Mouse (Mus musculus) telencephalon, adult 2 months (tissue): Measurements from ENCODE around the gene Socs1.

Source experiments
- DNase-seq: peaks from one replicate; pipeline ENCODE4 v3.0.0-alpha.2; 2011; ENCODE audit warnings: low read depth, low spot score

The Socs1 gene

DNA sequence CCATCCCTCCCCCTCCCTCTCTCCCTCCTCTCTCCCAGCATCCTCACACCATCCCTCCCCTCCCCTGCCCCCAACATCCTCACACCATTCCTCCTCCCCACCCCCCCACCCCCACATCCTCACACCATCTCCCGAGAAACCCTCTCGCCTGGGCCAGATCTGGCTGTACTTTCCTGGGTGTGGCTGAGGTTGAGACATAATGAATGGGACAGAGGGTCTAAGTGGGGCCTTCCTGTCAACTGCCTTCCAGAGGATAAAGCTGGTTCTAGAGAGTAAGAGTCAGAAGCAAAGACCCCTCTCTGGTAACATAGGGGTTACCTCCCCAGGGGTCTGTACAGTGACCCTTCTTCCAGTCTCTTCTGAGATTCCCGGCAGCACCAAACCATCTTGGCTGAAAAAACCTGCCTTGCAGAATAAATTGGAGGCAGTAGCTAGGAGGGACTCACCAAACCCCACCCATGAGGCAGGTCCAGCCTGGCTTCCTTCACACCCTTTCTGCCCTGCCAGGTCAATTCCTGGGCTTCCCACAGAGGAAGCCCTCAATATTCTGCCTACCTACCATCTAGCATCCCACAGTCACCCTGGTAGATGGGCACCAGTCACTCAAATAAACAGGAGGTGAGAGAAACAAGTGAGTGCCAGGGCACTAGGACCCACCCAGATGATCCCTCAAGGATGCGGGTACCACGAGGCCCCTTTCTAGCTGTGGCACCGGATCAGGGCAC, 21.6 kb downstream of the Socs1 start:
- DNase-seq = no peak

DNA sequence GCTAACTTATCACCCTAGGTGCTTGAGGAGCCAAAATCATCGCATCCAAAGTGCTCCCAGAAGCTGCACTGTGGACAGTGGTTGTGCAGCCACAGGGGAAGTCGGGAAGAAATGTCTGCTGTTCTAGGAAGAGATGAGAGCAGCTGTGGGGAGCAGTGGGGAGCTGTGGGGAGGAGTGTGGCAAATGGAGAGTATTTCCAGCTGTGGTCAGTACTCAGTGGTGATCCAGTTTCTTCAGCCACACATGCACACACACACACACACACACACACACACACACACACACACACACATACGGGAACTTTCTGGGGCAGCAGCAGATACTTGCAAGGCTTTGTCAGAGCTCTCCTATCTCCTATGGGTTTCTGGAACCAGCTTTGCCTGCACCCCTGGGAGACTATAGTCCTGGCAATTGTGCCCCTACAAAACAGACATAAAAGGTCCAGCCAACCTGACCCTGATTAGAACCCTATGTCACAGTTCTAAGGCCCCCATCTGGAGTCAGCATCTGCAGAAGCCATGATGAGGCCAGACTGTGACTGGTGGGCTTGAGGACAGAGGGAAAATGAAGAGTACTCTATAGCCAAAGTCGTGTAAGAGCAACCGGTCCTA, 22.7 kb downstream of the Socs1 start:
- DNase-seq = no peak

DNA sequence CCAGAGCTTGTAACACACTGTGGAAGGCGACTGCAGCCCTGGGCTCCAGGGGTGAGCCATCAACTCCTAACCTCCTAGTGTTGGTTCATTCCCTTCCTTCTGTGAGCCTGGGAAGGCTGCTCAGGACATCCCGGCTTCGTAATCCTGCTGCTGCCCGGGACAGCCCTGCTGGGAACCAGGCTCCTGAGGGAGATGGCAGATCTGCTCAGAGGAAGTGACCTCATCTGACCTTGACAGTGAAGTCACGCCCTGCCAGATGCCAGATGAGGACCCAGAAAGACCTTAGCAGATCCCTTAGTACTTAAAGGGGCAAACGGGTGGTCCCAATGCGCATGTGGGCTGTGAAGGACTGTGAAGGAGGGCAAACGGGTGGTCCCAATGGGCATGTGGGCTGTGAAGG, 24.2 kb downstream of the Socs1 start:
- DNase-seq = no peak

DNA sequence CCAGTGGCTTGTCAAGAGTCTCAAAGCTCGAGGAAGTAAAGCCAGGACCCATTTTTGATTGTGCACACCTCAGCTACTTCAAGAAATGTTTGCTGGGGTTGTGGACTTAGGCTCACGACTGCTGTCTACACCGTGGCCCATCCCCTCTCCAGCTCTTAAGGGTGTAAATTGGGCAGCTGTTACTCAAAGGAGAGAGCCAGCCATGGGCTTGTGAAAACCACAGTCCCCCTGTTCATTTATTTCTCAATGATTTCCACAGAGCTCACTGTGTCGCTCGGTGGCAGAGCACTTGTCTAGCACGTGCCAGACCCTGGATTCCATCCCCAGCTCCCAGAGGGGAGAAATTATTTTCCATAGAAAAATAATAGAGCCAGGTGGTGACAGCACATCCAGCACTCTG, 29.2 kb downstream of the Socs1 start:
- DNase-seq = no peak

DNA sequence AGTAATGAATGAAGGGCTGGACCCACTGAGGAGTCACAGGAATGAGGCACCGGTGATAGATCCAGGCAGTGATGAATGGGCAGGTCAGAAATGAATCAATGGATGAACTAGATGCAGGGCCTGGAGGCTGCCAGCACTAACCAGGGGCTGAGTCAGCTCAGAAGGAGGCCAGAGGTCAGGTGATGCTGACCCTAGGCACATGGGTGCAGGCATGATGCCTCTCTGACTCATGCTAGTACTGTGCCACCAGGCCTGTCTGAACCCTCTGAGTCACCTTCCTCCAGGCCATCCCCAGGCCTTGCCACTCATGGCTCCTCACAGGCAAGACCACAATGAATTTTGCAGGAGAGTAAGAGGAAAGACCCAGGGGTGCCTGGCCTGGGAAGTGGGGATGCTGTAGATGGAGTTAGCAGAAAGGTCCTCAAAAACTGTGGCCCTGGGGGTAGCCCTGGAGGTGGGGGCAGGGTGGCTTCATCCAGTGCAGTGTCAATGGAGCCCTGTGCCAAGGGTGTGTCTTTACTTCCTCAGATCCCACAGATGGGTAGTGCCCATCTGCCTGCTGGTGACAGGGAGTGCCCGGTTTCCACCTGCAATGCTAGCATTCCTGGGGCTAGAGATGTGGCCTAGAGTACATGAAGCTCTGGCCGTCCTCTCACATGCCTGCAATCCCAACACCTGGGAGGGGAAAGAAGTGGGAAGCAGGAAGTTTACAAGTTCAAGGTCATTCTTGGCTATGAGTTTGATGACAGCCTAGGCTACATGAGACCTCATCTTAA, 30.6 kb downstream of the Socs1 start:
- no peak for DNase-seq

DNA sequence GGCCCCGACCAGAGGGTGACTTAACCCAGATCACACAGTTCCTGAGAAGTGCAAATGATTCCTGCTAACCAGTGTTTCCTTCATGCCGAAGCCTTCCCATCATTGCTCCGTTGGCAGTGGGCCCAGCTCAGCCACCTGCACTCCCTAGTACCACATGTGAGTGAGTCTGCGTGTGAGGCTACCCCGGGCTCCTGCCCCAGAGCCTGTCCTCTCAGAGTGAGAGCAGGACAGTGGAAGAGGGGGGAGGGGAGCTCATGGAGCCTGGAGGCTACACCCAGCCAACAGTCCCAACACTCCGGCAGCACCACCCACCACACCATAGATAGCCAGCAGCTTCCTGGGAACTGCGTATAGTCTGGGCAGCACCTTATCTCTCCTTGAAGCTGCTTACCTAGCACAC, 35.5 kb downstream of the Socs1 start:
- DNase-seq = no peak

DNA sequence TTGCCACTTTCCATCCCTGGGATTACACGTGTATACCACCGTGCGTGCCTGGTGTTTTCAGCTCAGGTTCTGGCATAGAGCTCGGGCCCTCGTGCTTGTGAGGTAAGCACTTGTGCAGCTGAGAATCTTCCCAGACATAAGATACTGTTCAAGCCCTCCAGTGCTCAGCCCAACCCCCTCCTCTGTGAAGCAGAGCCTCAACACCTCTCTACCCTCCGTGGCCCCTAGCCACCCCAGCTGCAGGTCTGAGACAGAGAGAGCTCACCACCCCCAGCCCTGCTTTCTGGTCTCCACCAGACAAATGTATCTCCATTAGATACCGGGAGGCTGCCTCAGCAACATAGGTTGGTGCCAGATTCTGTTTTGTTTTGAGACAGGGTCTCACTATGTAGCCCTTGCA, 36.1 kb downstream of the Socs1 start:
- no peak for DNase-seq

DNA sequence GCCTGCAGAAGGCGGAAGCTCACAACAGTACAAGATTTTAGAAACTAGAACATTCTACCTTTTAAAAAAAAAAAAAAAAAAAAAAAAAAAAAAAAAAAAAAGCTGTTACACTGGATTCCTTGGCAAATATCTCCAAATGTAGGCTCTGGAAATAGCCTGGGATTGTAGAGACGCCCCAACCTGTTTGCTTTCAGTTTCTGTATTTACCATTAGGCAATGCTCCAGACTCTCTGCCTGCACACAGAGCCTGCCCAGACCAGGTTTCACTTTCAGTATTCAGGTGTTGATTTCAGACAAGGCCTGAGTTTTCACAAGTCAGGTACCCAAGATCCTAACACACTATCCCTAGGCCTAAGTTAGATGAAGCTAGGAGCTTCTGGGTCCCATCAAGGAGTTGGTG, 44.3 kb downstream of the Socs1 start:
- no peak for DNase-seq

DNA sequence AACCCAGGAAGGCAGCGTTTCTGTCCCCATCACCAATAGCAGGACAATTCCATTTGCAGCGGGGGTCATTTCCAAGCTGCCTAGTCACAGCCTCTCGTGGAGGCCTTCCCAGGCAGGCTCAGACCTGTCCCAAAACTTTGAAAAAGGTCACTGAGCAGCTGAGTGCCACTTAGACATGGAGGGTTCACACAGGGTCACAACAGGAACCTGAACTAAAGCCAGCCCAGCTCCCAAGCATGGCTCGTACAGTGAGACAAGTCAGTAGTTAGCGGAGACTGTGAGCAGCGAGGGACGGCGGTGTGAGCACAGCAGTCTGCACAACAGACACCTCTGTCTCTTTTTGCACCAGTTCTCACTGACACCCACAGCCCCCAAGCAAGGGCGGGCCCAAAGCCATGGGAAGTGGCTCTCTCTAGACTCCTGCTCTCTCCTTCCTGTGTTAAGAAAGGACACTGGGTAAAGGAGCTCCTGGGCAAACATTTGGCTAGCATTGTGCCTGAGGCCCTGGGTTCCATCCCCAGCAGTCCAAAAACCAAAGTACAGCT, 45.4 kb downstream of the Socs1 start:
- no peak for DNase-seq

DNA sequence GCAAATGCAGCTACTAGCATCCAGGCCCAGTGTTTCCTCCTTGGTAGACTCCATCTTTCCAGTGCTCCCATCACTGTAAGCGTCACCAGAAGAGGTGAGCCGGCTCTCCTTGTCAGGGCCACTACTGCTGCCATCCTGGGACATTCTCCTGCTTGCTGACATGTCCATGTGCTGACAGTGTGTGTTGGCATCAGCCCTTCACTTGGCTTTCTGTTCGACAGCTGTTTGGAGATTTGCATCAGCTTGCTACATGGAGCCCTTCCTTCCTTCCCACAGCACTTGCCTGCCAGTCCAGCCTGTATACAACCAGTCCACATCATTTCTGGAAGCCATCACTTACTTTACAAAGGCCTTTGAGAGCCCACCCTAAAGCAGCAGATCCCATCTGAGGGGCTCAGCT, 46.5 kb downstream of the Socs1 start:
- DNase-seq = no peak

DNA sequence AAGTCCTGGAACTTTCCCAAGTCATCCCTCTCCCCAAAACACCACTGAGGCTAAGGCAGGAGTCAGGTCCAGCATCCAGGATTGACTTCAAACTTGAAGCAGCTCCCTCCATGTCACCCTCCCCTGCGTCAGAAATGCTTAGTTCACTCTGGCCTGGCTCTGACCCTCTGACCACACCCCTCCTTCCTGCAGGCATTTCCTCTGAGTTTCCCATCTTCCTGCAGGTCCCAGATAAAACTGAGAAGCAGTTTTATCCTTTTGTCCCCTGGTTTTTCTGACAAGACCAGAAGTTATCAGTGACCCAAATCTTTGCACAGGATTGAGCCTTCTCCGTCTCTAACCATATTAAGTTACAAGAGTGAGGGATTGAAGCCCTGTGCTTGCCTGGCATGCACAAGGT, 47.8 kb downstream of the Socs1 start:
- no peak for DNase-seq

DNA sequence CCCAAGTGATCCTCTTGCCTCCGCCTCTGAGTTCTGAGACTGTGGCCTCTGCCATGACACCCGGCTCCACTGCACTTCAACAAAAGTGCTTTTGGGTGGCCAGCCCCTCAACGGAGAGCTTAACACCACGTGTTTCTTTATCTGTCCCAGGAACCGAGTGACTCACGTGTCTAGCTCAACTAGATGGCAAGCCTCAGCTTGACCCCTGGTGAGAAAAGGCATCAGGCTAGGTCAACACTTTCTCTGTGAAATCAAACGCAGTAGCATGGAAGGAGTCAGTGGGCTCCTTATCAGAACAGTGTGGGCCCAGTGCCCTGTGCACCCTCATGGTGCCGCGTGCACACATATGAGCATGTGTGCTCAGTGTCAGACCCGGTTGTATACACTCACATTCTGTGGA, 49.0 kb downstream of the Socs1 start:
- no peak for DNase-seq

DNA sequence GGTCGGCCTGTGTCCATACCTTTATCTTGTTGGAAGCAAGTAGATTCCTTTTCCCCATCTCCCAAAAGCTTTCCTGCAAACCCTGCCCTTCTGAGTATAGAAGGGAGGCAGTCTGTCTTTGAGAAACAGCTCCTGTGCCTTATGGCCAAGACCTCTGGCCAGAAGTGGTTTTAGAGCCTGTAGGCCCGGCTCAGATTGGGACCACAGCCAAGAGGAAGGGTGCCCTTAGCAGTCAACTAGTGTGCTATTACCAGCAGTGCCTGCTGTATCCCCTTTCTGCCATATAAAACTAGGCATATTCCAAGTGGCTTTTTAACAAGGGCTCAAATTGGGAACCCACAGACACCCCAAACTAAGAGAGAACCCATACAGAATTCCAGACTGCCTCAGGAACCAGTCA, 49.6 kb downstream of the Socs1 start:
- no peak for DNase-seq

DNA sequence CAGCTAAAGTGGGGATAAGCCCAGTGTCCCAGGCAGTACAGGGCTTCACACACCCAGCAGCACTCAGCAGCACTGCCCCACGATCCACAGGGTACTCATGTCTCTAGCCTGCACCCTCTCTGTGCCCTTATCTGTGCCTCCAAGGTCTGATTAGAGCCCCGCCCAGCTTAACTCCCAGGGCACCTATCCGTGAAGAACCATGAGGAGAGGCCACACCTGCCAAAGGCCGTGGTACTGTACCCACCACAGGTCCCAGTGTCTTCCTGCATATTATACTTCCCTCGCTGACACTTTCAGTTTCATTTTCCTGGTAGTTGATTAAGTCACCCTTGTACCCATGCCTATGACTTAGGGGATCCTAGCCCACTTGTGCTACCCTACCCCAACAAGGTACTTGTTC, 52.9 kb downstream of the Socs1 start:
- DNase-seq = no peak
